Mouse (Mus musculus) forebrain, embryonic 13.5 days (tissue): ENCODE results near the gene 4833420G17Rik. TPM values are rescaled to one million over a fixed set of nuclear protein-coding genes. Genes with fewer than 3 reads are reported as not detected.

Experiments
- ATAC-seq: fragments of 200-750 bp; cut with Nextera tagmentation; 2 replicates; pipeline ENCODE4 v1.8.0; 2017
- H3K27ac ChIP-seq: fragments of 300-500 bp; sonication (generic); 2 replicates; pipeline ENCODE4 v1.5.1; 2015; ENCODE audit warnings: inconsistent platforms, mild to moderate bottlenecking, moderate library complexity
- H3K27me3 ChIP-seq: fragments of 300-500 bp; sonication (generic); 2 replicates; pipeline ENCODE4 v1.6.1; 2015; ENCODE audit warnings: mild to moderate bottlenecking, inconsistent platforms
- H3K36me3 ChIP-seq: fragments of 300-500 bp; sonication (generic); 2 replicates; pipeline ENCODE4 v1.6.1; 2015; ENCODE audit warnings: mild to moderate bottlenecking, inconsistent platforms; ENCODE audit not compliant: poor library complexity, severe bottlenecking
- H3K4me1 ChIP-seq: fragments of 300-500 bp; sonication (generic); 2 replicates; pipeline ENCODE4 v1.6.1; 2015; ENCODE audit warnings: inconsistent platforms
- H3K4me2 ChIP-seq: fragments of 300-500 bp; sonication (generic); 2 replicates; pipeline ENCODE4 v1.6.1; 2015; ENCODE audit warnings: inconsistent platforms, mild to moderate bottlenecking, moderate library complexity
- H3K4me3 ChIP-seq: fragments of 300-500 bp; sonication (generic); 2 replicates; pipeline ENCODE4 v1.5.1; 2015; ENCODE audit warnings: mild to moderate bottlenecking, inconsistent platforms
- H3K9ac ChIP-seq: fragments of 300-500 bp; sonication (generic); 2 replicates; pipeline ENCODE4 v1.6.1; 2015; ENCODE audit warnings: mild to moderate bottlenecking, inconsistent platforms
- H3K9me3 ChIP-seq: fragments of 300-500 bp; sonication (generic); replicated peaks from 2 replicates; pipeline ENCODE4 v1.6.1; 2016; ENCODE audit warnings: inconsistent platforms
- WGBS: fragments of 180-500 bp; shearing (Covaris S2); methylation state at CpG from one replicate; pipeline ENCODE4 v1.1.7; 2015; 5-methylcytosine and 5-hydroxymethylcytosine counted together
- polyA plus RNA-seq: library from polyadenylated mRNA; unstranded; fragments of >200 nt; fragmentation: Nextera tagmentation; extraction: Ambion mirVana; gene quantifications from 2 replicates; pipeline ENCODE4 v1.2.1, GENCODE M21; 2015

Gene 4833420G17Rik
- 113 and 118 TPM in 2 replicates for polyA plus RNA-seq

GRCm38 (mm10) chr13:119462596-119463560 lies at the start of gene 4833420G17Rik:
Gene 4833420G17Rik (plus strand): TSS chr13:119462768.
- Histone ChIP-seq H3K4me1 (peaks cover 21% of the 10 kb centered on the region), H3K4me2 (peak within 1 kb of the TSS; percentile 82), H3K4me3 (peak within 1 kb of the TSS; percentile 77), H3K9me3 (no peaks in the 10 kb centered on the region), H3K27ac (peak within 1 kb of the TSS; percentile 63; the same call in 1 of the 2 replicates), H3K27me3 (no peaks in the 10 kb centered on the region), H3K9ac (peak within 1 kb of the TSS; percentile 83), H3K36me3 (peaks cover 38% of the 10 kb centered on the region)
- 11% methylated on average over 57 of the region's 57 CpGs for WGBS
- peak; percentile 98 for ATAC-seq

- no peaks in the 10 kb centered on the region for H3K9me3 ChIP-seq
- 38% methylated on average over 2 of the region's 2 CpGs for WGBS
- H3K4me3 ChIP-seq: no peak overlapping the region
- H3K9ac ChIP-seq: no peak overlapping the region
- peaks cover 6% of the 10 kb centered on the region for H3K4me1 ChIP-seq
- ATAC-seq: no peak
- no peak overlapping the region for H3K4me2 ChIP-seq
- H3K27me3 ChIP-seq: no peaks in the 10 kb centered on the region
- no peak overlapping the region for H3K27ac ChIP-seq
- no peaks in the 10 kb centered on the region for H3K36me3 ChIP-seq
Observed at GRCm38 (mm10) chr13:119413026-119413425, 49.5 kb upstream of the 4833420G17Rik start.

- Histone ChIP-seq H3K36me3 (no peaks in the 10 kb centered on the region), H3K4me2 (no peak overlapping the region), H3K27ac (no peak overlapping the region), H3K9ac (no peak overlapping the region), H3K4me1 (no peaks in the 10 kb centered on the region), H3K27me3 (no peaks in the 10 kb centered on the region), H3K9me3 (no peaks in the 10 kb centered on the region), H3K4me3 (no peak overlapping the region)
- WGBS: 87% methylated on average over 3 of the region's 3 CpGs
- no peak for ATAC-seq
Observed at GRCm38 (mm10) chr13:119418479-119418878, 44.1 kb upstream of the 4833420G17Rik start.

GRCm38 (mm10) chr13:119430164-119430563 lies 32.4 kb upstream of the 4833420G17Rik start:
- ATAC-seq: no peak

GRCm38 (mm10) chr13:119432041-119432440 lies 30.5 kb upstream of the 4833420G17Rik start:
- Histone ChIP-seq H3K9ac (no peak overlapping the region), H3K4me3 (no peak overlapping the region), H3K27me3 (no peaks in the 10 kb centered on the region), H3K9me3 (no peaks in the 10 kb centered on the region), H3K4me2 (peak overlapping the region; percentile 72), H3K27ac (no peak overlapping the region), H3K4me1 (peaks cover 38% of the 10 kb centered on the region), H3K36me3 (peaks cover 21% of the 10 kb centered on the region)
- 85% methylated on average over 1 of the region's 1 CpGs for WGBS
- no peak for ATAC-seq

More at GRCm38 (mm10) chr13:119430164-119430563, 32.4 kb upstream of the 4833420G17Rik start:
- Histone ChIP-seq H3K36me3 (peaks cover 14% of the 10 kb centered on the region), H3K4me3 (peak overlapping the region; percentile 96), H3K27ac (peak overlapping the region; percentile 99), H3K27me3 (no peaks in the 10 kb centered on the region), H3K9me3 (no peaks in the 10 kb centered on the region), H3K4me2 (peak overlapping the region; percentile 72), H3K9ac (peak overlapping the region; percentile 100), H3K4me1 (peaks cover 43% of the 10 kb centered on the region)
- WGBS: 16% methylated on average over 8 of the region's 8 CpGs

- H3K27ac ChIP-seq: no peak overlapping the region
- H3K27me3 ChIP-seq: no peaks in the 10 kb centered on the region
- 88% methylated on average over 7 of the region's 7 CpGs for whole genome bisulfite sequencing
- peaks cover 33% of the 10 kb centered on the region for H3K4me1 ChIP-seq
- H3K4me2 ChIP-seq: no peak overlapping the region
- no peak overlapping the region for H3K9ac ChIP-seq
- no peak overlapping the region for H3K4me3 ChIP-seq
- H3K9me3 ChIP-seq: no peaks in the 10 kb centered on the region
- ATAC-seq: no peak
- peaks cover 34% of the 10 kb centered on the region for H3K36me3 ChIP-seq
Observed at GRCm38 (mm10) chr13:119434359-119434758, 28.2 kb upstream of the 4833420G17Rik start.

- no peaks in the 10 kb centered on the region for H3K27me3 ChIP-seq
- H3K9me3 ChIP-seq: no peaks in the 10 kb centered on the region
- no peak overlapping the region for H3K4me3 ChIP-seq
- peaks cover 69% of the 10 kb centered on the region for H3K36me3 ChIP-seq
- no peak for ATAC-seq
- no peaks in the 10 kb centered on the region for H3K4me1 ChIP-seq
- H3K4me2 ChIP-seq: no peak overlapping the region
- WGBS: 94% methylated on average over 1 of the region's 1 CpGs
- H3K27ac ChIP-seq: no peak overlapping the region
- H3K9ac ChIP-seq: no peak overlapping the region
Observed at GRCm38 (mm10) chr13:119442244-119442643, 20.3 kb upstream of the 4833420G17Rik start.

- Histone ChIP-seq H3K9ac (no peak overlapping the region), H3K27me3 (no peaks in the 10 kb centered on the region), H3K36me3 (peaks cover 62% of the 10 kb centered on the region), H3K4me1 (no peaks in the 10 kb centered on the region), H3K9me3 (no peaks in the 10 kb centered on the region), H3K27ac (no peak overlapping the region), H3K4me3 (no peak overlapping the region), H3K4me2 (no peak overlapping the region)
- ATAC-seq: no peak
- WGBS: 91% methylated on average over 4 of the region's 4 CpGs
Observed at GRCm38 (mm10) chr13:119453563-119453962, 9.0 kb upstream of the 4833420G17Rik start.

GRCm38 (mm10) chr13:119455082-119455481 lies 7.5 kb upstream of the 4833420G17Rik start:
- ATAC-seq: no peak
- H3K36me3 ChIP-seq: peaks cover 66% of the 10 kb centered on the region
- H3K4me3 ChIP-seq: no peak overlapping the region
- no peaks in the 10 kb centered on the region for H3K9me3 ChIP-seq
- no peak overlapping the region for H3K4me2 ChIP-seq
- H3K27ac ChIP-seq: no peak overlapping the region
- no peak overlapping the region for H3K9ac ChIP-seq
- no peaks in the 10 kb centered on the region for H3K27me3 ChIP-seq
- H3K4me1 ChIP-seq: no peaks in the 10 kb centered on the region

- no peak for ATAC-seq
- 92% methylated on average over 7 of the region's 7 CpGs for WGBS
- Histone ChIP-seq H3K27ac (no peak overlapping the region), H3K4me3 (no peak overlapping the region), H3K27me3 (no peaks in the 10 kb centered on the region), H3K9ac (no peak overlapping the region), H3K9me3 (no peaks in the 10 kb centered on the region), H3K36me3 (peaks cover 55% of the 10 kb centered on the region), H3K4me1 (no peaks in the 10 kb centered on the region), H3K4me2 (no peak overlapping the region)
Observed at GRCm38 (mm10) chr13:119456342-119456741, 6.2 kb upstream of the 4833420G17Rik start.

- H3K9me3 ChIP-seq: no peaks in the 10 kb centered on the region
- H3K4me2 ChIP-seq: peak overlapping the region; percentile 82
- ATAC-seq: peak; percentile 69
- H3K4me3 ChIP-seq: peak overlapping the region; percentile 77
- H3K9ac ChIP-seq: peak overlapping the region; percentile 83
- H3K4me1 ChIP-seq: peaks cover 21% of the 10 kb centered on the region
- peak overlapping the region; percentile 63; the same call in 1 of the 2 replicates for H3K27ac ChIP-seq
- 9% methylated on average over 10 of the region's 10 CpGs for WGBS
- H3K36me3 ChIP-seq: peaks cover 32% of the 10 kb centered on the region
- H3K27me3 ChIP-seq: no peaks in the 10 kb centered on the region
Observed at GRCm38 (mm10) chr13:119461900-119462595, 520 bp upstream of the 4833420G17Rik start.

GRCm38 (mm10) chr13:119476631-119477030 lies 14.1 kb downstream of the 4833420G17Rik start:
- WGBS: 89% methylated on average over 9 of the region's 9 CpGs
- Histone ChIP-seq H3K9me3 (no peaks in the 10 kb centered on the region), H3K9ac (no peak overlapping the region), H3K27me3 (no peaks in the 10 kb centered on the region), H3K36me3 (peaks cover 80% of the 10 kb centered on the region), H3K4me3 (no peak overlapping the region), H3K27ac (no peak overlapping the region), H3K4me2 (no peak overlapping the region), H3K4me1 (no peaks in the 10 kb centered on the region)
- ATAC-seq: no peak
